Mouse (Mus musculus) large intestine, adult 2 months (tissue): ENCODE measurements around the gene Eif4e2. TPM values are rescaled to one million over a fixed set of nuclear protein-coding genes. Genes with fewer than 3 reads are reported as not detected.

Experiments used
- DNase-seq: peaks from one replicate; pipeline ENCODE4 v3.0.0-alpha.2; 2012; ENCODE audit warnings: low read depth, low spot score
- WGBS: fragments of 180-500 bp; shearing (Covaris S2); methylation state at CpG from one replicate; pipeline ENCODE4 v1.1.7; 2018; 5-methylcytosine and 5-hydroxymethylcytosine counted together
- polyA plus RNA-seq: library from polyadenylated mRNA; depleted of rRNA; stranded (reverse); fragments of >200 nt; gene quantifications from 2 replicates; pipeline ENCODE4 v1.2.3, GENCODE M21; 2012; rRNA removed

The Eif4e2 gene
- polyA plus RNA-seq, 1 experiment: 45.7 TPM

DNA sequence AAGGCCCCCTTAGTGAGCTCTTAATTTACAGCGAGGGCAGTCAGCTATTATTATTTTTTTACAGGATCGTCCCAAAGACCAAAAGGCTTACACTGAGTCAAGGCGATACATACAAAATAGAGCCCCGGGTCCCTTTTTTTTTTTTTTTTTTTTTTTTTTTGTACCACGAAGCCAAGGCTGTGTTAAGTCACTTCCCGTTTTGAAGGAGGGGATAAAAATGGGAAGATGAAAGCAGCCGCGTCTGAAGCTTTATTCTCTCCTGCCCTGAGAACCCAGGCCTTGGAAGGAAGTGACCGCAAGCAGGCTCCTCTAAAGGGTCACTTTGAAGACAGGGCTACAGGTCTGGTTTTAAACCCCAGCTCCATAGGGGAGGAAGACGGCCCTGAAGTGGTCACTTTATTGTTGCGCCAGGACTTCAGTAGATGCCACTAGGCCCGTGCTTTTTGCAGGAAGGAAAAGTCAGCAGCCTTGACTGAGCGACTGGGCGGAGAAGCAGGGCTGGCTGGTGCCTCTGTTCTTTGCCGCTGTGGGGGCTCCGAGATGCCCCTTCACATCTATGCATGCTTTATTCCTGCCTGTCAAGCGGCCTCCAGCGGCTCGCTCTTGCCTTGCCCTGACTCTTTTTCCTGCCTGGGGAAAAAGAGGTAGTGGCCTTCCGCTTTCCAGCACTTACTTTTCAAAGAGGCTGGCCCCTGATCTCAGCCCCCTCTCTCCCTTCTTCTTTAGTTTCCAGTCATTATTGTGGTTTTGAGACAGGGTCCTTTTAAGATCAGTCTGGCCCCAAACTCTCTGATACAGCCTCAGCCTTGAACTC lies 68.1 kb downstream of the Eif4e2 start:
- 51% methylated on average over 20 of the region's 20 CpGs for WGBS
- DNase-seq: no peak

DNA sequence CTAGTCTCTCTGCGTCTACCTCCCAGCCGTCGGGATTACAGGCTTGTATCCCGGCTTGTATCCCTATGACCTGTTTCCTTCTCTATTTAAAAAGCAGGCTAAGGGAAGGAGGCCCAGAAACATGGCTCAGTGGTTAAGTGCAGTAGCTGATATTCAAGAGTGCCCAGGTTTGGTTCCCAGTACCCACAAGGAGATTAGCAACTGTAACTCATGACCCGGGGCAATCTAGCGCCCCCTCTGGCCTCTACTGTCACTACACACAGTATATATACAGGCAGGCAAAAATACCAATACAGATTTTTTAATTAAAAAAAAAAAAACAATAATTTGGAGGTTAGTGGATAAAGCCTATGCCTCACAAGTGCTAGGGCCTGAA lies 68.7 kb downstream of the Eif4e2 start:
- no peak for DNase-seq
- WGBS: 77% methylated on average over 6 of the region's 6 CpGs

DNA sequence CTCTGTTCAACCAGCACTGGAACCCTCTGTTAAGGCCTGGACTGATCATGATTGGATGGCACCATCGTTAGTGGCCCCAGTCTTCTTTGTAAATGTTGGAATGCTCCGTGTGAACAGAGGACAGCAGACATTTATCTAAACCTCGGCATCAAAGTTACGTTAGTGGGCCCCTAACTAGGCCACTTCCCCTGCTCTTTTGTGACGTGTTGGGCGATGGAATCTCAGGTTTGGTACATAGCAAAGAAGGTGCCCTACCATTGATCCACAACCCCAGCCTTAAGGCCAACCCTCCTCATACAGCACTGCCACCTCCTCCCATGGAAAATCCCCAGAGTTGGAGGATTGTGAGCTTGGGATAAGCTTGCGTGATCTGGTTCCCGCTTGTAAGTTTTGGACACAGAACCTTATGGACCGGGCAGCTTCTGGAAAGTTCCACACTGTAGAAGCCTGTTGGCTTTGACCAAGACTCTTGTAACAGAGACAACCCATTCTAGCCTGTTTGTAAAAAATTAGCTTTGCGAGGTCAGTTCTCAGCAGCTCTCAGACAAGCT lies 69.8 kb downstream of the Eif4e2 start:
- WGBS: 84% methylated on average over 10 of the region's 10 CpGs
- no peak for DNase-seq

DNA sequence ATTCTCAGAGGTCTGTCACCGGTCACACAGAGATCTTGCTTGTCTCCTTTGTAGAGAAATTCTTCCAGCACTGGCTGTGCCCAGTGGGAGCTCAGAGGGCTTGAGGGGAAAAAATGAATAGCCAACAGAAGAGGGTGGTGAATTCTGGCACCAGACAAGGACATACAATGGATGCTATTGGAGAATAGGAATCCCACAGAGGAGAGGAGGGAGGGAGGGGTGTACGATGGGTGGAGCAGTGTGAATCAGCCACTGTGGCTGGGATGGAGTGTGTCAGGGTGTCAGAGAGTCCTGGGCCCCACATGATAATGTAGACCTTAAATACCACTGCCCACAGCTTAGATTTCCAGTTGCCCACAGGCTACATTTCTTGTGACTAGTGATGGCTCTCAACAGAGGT lies 73.4 kb downstream of the Eif4e2 start:
- 79% methylated on average over 2 of the region's 2 CpGs for WGBS
- DNase-seq: no peak

Other genes starting within 250 kb of the Eif4e2 start
- gene Alppl2, start 124.0 kb upstream of the Eif4e2 start, polyA plus RNA-seq: 1.5 and 6.3 TPM in 2 replicates
- 177 and 718 TPM in 2 replicates for gene Alpi, start 112.3 kb upstream of the Eif4e2 start, polyA plus RNA-seq
- 0.38 and 0.96 TPM in 2 replicates for gene Akp3, start 88.9 kb upstream of the Eif4e2 start, polyA plus RNA-seq
- 0.05 and 0.06 TPM in 2 replicates for gene Ecel1, start 57.4 kb upstream of the Eif4e2 start, polyA plus RNA-seq
- gene Prss56, start 30.6 kb upstream of the Eif4e2 start, polyA plus RNA-seq: not detected in 2 replicates
- gene Chrnd, start 23.3 kb upstream of the Eif4e2 start, polyA plus RNA-seq: not detected in 2 replicates
- not detected in 2 replicates for gene Chrng, start 9.3 kb upstream of the Eif4e2 start, polyA plus RNA-seq
- gene Efhd1, start 50.4 kb downstream of the Eif4e2 start, polyA plus RNA-seq: 0.51 and 1.3 TPM in 2 replicates
- 22.9 and 35.6 TPM in 2 replicates for gene Gigyf2, start 113.1 kb downstream of the Eif4e2 start, polyA plus RNA-seq
- gene Kcnj13, start 180.8 kb downstream of the Eif4e2 start, polyA plus RNA-seq: 2.8 and 18.9 TPM in 2 replicates